Mouse (Mus musculus): ENCODE results near the gene Clk3.
"Not testable (repeated sequence)": the region's sequence is repeated elsewhere in the genome, so short reads cannot be mapped to it uniquely, and the experiment has no call there.

Clk3 gene

GRCm38 (mm10) chr9:57723315-57723715 lies 42.3 kb downstream of the Clk3 start:
- DNase-seq (ENCODE audit: low spot score in 2 of 2), result no peak

DNA sequence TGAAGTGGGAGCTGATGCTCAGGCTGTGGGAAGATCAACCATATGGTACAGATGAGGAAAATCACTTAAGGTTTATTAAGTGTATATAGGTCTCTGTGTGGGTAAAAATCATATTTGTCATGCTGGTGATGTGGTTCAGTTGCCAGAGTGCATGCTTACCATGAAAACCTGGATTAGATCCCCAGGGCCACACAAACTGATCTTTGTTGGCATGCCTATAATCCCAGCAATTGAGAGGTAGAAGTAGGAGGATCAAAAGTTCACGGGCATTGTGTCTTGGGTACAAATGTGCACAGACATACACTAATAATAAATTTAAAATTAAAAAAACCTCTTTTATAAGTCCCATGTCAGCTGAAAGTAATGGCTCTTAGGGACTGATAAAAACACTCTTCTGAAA lies 43.3 kb downstream of the Clk3 start:
- no peak for DNase-seq (ENCODE audit: low spot score in 2 of 2)

GRCm38 (mm10) chr9:57720736-57721135 lies 44.9 kb downstream of the Clk3 start:
- no peak for DNase-seq (ENCODE audit: low spot score in 2 of 2)

GRCm38 (mm10) chr9:57718408-57718807 lies 47.3 kb downstream of the Clk3 start:
- no peak for DNase-seq (ENCODE audit: low spot score in 2 of 2)

- no peak for DNase-seq (ENCODE audit: low spot score in 2 of 2)
Observed at GRCm38 (mm10) chr9:57712194-57712593, 53.5 kb downstream of the Clk3 start.

DNA sequence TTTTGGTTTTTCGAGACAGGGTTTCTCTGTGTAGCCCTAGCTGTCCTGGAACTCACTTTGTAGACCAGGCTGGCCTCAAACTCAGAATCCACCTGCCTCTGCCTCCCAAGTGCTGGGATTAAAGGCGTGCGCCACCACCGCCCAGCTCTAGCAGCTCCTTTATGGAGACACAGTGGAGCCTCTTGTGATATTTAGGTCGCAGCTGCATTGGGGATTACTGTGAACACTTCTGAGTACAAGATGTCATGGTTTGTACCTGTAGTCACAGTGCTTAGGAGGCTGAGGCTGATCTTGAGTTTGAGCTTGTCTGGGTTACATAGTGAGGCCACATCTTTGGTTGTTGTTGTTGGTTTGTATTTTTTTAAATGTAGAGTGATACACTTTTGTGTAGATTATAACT lies 55.4 kb downstream of the Clk3 start:
- not testable (repeated sequence) for DNase-seq (ENCODE audit: low spot score in 2 of 2)

- peak; percentile 39 to 43 for DNase-seq (ENCODE audit: low spot score in 2 of 2)
Observed at GRCm38 (mm10) chr9:57708720-57709274, 56.9 kb downstream of the Clk3 start.

DNA sequence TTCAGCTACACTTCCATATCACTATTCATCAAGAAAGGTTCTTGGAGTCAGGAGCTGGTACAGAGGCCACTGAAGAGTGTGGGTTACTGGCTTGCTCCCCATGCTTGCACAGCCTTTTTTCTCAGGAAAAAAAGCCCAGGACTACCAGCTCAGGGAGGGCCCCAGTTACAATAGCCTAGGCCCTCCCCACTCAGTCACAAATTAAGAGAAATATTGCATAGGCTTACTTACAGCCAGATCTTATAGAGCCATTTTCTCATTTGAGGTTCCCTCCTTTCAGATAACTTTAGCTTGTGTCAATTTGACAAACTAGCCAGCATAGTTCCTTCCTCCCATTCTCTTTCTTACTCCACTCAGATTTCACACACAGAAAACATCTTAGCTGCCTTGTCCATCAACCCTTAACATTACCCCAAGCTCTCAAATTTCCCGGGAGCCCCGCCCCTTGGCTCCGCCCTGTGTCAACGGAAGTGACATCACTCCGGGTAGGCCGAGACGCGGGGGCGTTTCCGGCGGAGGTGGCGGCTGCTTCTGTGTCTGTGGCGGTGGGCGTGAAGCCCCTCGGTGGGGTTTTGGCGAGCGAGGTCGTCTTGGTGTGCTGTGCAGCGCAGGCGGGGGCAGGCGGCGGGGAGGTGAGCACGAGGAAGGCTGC lies 57.5 kb downstream of the Clk3 start, which contains the start of gene Edc3:
TSS of gene Edc3 (plus strand) at position 473 of the 652 bp plus-strand sequence.
- peak; percentile 68 to 71 for DNase-seq (ENCODE audit: low spot score in 2 of 2)

GRCm38 (mm10) chr9:57706496-57706895 lies 59.2 kb downstream of the Clk3 start:
- DNase-seq (ENCODE audit: low spot score in 2 of 2), result no peak
